Mouse (Mus musculus): ENCODE results near the gene Uhrf1bp1.

The Uhrf1bp1 gene

DNA sequence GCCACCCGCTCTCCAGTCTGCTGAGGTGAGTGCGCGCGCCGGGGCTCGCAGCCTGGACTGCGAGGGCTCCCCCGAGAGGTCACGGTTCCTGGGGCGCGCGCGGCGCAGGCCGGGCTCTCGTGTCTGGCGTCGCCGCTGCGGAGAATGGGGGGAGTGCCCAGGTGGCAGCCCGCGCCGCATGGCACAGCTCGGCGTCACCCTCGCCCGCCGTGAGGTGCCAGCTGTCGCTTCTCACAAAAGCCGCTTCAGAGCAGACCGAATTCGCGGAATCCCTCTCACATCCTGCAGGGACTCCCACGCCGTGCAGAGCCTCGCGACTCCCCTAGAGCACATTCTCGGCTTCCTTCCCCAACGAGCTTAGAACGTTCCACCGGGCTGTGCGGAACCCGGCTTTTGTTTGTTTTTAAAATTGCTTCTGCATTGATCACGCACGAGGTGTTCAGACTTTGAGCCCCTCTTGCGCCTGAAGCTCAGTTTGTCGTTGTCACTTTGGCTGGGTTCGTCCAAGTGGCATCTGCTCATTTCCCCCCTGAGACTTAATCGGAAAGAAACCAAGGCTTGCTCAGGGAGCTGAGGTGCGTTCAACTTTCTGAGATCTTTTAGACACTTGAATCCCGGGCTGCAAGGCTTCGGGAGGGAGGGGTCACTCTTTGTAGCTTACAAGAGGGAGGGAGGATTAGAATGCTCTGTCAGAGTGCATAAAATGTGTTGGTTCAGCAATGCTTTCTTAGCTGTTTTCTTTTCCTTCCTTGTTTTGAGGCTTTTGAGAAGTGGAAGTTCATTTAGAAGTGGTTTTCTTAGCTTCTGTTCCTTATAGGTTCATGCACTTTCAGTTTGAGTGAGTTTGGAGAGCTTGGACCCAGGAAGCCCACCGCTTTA, 53.6 kb downstream of the Uhrf1bp1 start, which contains the start of gene Taf11:
TSS of gene Taf11 (minus strand) at position 223 of the 879 bp plus-strand sequence.
- no peak for DNase-seq (ENCODE audit: low read depth, low spot score)

DNA sequence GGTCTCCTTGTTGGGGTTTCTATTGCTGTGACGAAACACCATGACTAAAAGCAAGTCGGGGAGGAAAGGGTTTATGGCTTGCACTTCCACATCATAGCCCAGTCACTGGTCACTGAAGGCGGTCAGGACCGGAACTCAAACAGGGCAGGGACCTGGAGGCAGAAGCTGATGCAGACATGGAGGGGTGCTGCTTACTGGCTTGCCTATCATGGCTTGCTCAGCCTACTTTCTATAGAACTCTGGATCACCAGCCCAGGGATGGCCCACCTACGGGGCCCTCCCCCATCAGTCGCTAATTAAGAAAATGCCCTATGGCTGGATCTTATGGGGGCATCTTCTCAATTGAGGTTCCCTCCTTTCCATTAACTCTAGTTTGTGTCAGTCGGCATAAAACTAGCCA, 55.1 kb downstream of the Uhrf1bp1 start:
- DNase-seq (ENCODE audit: low read depth, low spot score) = no peak

DNA sequence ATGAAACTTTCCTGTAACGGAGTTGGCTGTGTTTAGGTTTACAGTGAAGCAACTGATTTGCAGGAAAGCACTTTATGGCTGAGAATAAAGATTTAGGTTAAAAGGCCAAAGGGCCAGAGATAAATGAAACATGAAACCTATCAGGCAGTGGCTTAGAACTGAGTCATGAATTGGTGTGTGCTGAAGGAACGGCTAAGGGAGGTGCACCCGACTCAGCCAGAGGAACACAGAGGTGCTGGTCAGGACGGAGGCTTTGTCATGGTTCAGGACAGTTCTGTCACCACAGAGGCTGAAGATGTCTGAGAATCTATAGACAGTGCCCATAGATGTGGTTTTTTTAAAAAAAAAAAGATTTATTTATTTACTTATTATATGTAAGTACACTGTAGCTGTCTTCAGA, 58.5 kb downstream of the Uhrf1bp1 start:
- DNase-seq (ENCODE audit: low read depth, low spot score) = no peak

DNA sequence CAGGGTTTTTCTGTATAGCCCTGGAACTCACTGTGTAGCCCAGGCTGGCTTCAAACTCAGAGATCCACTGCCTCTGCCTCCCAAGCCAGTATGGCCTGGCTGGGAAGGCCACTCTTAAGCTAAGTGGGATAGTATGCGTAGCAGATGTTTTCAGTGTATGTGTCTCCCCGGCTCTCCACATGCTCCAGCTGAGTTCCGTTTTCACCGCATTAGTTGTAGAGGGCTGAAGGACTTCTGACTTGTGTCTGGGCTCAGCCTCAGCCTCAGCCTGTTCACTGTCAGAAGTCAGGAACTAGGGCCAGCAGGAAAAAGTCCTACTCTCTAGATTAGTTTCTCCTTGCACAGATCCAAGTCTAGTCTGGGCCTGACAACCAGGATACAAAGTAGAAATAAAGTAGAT, 60.1 kb downstream of the Uhrf1bp1 start:
- DNase-seq (ENCODE audit: low read depth, low spot score) = no peak

DNA sequence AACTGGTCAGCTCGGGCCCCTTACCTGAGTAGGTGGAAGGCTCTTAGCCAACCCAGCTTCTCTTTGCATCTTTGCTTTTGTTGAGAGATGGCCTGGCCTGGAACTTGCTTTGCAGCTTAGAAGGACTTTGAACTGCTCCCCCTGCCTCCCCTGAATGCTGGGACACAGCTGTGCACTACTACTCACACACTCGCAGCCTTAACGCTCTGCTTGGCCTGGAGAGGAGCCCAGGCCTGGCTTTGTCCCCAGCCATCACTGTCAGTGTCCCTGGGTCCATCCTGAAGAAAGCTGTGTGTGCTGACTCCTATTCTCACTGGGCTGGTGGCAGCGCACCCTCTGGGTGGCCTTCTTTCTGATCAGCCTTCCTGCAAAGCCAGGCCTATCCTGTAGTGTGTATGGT, 64.4 kb downstream of the Uhrf1bp1 start:
- no peak for DNase-seq (ENCODE audit: low read depth, low spot score)

DNA sequence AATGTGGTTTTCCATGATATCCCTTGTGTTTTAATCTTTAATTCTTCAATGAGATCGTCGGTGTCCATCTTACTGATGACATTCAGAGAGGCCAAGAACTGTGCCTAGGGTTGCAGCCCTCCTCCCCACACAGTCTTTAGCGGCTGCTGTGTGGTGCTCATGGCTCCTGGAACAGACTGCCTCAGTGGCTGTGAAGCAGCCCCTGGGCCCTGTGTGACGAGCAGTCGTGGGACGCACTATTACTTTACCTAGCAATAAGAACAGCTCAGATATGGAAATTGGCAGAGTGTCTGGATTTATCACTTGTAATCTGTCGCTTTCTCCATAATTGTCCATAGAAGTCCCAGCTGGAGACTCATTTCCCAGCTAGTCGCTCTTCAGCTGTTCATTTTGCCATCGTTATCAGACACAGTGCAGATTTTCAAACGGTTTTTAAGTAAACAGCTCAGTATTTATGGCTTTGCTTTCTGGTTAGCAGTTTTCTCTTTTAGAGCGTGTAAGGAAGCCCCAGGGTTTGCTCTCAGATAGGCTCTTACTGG, 66.0 kb downstream of the Uhrf1bp1 start:
- DNase-seq (ENCODE audit: low read depth, low spot score) = no peak

DNA sequence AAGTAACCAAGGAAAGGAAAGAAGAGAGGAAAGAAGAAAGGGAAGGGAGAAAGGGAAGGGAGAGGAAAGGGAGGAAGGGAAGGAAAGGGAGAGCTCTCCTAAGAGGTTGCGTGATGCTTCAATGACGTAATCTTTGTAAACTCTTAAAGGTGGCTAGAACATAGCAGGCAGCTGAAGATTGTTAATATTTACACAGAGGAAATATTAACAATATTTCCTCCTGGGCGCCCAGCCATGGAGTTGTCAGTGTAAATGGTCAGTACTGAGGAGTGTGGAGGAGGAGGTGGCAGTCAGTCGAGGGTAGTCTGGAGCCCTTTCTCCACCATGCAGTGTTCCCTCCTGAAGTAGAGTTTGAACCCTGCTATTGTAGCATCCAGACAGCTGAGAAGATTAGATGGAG, 68.8 kb downstream of the Uhrf1bp1 start:
- DNase-seq (ENCODE audit: low read depth, low spot score) = no peak

DNA sequence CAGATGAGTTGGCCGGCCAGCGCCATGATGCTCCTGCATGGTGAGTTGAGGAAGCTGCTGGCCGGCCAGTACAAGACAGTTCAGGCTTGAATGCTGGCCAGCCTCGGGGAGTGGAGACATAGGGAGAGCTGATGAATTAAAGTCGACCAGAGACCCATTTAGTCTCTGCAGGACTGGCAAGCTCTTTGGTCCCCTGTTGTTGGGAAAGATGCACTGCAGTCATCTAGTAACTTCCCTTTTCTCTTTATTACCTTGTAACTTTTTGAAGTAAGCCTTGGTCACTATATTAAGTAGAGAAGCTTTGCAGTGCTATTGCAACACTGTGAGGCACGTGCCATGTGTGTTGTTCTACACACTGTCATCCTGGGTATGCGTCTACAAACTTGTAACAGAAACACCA, 69.3 kb downstream of the Uhrf1bp1 start:
- no peak for DNase-seq (ENCODE audit: low read depth, low spot score)

DNA sequence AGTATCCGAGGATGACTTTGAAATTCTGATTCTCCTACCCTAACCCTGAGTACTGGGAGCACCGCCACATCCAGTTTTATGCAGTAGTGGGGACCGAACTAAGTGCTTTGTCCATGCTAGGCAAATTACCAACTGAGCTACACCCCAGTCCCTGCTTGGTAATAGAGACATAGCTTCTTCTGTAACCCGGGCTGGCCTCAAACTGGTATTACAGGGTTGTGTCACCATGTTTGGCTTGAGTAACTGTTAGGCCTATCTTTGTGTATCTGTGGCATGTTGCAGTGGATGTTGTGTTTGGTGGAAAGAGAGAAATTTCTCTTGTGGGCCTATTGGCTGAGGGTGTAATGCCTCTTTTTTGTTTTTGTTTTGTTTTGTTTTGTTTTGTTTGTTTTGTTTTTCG, 74.0 kb downstream of the Uhrf1bp1 start:
- DNase-seq (ENCODE audit: low read depth, low spot score) = no peak

DNA sequence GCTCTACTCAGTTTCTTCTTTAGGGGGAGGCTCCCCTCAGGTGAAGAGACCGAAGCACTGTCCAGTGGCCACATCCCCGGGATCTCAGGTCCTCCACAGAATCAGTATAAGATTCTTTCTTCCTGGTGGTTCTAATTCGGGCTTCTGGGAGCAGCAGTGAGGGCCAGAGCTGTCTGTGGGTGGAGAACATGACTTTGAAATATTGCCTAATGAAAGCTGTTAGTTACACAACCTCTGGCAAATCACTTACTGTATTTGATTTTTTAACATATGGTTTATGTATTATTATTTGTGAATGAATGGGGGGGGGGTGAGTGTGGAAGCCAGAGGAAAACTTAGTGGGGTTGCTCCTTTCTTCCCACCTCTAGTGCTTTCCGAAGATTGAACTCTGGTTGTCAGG, 75.6 kb downstream of the Uhrf1bp1 start:
- no peak for DNase-seq (ENCODE audit: low read depth, low spot score)

DNA sequence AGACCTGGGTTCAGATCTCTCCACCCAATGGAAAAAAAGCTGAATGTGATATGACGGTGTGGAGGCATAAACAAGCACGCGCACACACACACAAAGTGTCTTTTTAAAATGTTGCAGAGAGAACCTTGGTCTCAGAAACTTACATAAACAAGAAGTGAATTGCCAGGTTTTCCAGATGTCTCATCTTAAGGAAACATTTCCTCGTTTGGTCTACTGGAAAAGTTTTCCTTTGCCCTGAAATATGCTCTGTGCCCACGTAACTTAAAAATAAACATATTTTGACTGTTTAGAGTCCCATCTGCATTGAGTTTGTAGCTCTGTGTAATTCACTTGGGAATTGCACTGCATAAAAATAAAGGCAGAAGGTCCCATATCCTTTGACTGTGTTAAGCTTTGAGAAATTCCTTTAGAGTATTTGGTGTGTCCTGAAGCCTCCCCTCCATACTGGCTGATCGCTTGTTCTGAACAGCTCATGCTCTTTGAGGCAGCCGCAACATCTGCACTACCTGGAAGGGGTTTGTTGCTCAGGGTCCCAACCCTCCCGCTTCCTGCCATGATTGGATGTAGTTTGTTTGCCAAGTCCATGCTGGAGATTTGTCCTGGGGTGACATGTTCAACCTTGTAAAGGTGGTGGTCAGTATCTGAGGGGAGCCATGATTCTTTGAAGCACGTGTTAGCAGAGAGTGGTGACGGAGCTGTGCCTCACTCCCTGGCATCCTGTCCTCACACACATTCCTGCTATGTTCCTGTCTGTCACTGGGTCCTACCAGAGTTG, 78.1 kb downstream of the Uhrf1bp1 start:
- DNase-seq (ENCODE audit: low read depth, low spot score) = no peak

DNA sequence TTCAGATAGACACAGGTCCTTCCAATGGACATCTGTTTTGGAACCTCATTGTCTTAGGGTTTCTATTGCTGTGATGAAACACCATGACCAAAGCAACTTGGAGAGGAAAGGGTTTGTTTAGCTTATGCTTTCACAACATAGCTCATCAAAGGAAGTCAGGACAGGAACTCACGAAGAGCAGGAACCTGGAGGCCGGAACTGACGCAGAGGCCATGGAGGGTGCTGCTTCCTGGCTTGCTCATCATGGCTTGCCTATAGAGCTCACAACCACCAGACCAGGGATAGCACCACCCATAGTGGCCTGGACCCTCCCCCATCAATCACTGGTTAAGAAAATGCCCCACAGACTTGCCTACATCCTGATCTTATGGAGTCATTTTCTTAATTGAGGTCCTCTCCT, 78.8 kb downstream of the Uhrf1bp1 start:
- DNase-seq (ENCODE audit: low read depth, low spot score) = no peak

DNA sequence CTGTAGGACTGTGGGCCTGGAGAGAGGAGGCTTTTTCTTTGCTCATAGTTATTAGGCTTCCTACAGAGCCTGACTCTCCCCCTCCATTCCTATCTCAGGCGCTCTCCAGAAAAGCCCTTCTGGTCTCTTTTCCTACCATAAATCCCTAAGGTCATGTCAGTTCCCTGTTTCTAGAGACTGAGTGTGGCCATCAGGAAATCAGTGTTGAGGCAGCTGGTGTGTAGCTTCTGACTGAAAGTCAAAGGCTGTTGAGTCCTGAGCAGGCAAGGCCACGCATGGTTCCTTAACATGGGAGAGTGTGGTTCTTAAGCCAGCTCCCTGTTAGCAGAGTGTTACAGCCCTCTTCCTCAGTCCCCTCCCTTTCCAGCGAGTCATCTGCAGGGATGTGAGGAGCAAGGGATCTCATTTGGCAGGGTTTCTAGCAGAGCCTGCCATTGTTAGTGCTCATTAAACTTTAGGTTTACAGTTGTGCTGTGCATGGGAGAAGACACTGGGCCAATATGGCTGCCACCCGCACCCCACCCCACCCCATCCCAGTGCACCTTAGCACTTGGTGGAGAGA, 80.9 kb downstream of the Uhrf1bp1 start:
- no peak for DNase-seq (ENCODE audit: low read depth, low spot score)

DNA sequence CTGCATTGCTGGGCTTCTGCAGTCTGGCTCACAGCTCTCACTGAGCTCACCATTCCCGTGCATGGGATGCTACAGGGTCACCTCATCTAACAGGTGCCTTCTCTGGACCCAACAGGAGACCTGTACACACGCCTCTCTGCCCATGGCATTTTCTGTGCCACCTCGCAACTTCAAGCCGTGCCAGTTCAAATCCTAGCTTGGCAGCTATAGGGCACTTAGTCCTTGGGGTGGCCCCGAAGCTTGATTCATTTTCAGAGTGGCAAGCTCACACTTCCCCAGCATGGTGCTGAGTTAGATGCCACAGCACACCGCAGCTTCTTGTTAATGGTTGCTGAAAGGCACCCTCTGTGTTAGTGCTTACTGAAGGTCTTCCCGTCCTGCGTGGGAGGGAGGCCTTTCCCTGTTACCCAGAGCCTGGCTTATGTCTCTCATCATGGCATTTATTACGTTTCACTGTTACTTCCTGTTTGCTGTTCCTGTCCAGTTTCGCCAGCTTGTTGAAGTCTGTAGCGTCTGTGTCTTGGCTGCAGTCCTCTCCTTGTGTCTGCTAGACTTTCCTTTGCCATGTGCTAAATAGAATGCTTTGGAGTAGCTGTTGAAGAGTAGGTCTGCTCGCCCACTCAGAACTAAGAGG, 82.0 kb downstream of the Uhrf1bp1 start:
- DNase-seq (ENCODE audit: low read depth, low spot score) = no peak

DNA sequence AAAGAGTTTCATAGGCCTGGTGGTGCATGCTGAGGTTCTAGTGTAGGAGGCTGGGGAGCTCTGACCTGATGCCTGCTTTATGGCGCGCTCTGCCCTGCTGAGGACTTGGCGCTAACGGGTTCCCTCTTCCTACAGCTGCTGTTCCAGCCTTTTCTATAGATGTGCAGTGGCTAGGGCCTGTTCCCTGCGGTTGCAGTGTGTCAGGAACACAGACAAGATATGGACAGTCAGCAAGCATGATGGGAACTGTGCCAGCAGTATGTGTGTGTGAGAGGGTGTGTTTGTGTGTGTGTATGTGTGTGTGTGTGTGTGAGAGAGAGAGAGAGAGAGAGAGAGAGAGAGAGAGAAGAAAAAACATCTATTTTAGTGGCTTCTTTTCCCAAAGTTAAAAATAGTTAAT, 82.8 kb downstream of the Uhrf1bp1 start:
- DNase-seq (ENCODE audit: low read depth, low spot score) = no peak

DNA sequence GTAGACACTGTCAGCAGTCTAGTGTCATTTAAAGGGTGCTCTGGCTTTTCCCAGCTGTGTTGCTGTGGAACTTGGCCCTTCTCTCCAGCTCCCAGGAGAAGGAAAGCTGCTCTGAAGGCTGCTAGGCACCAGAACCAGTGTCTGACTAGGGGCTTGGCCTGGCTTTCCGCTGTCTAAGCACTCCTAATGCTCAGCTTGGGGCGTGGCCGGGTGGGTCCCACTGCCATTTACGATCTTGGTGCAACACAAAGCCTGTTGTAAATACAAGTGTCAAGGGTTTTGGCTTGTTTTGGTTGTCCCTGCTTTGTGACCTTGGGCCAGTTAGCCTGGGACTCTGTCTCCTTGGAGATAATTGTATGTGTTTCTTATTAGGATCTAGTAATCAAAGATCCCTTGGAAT, 84.1 kb downstream of the Uhrf1bp1 start:
- DNase-seq (ENCODE audit: low read depth, low spot score) = peak; percentile 38

DNA sequence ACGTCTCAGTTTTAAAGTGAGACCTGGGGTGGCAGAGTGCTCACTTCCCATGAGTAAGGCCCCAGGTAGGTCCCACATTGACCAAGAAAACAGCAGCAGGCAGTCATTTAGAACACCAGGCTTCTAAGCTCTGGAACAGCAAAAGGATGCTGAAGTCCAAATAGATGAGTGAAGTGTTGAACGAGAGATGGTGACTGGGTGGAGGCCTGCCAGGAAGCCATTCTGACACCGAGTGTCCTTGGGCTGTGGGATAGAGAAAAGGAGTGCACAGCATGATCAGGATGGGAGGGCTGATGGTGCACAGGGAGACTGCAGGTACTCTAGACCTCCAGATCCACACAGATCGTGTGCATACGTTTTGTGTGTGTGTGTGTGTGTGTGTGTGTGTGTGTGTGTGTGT, 84.9 kb downstream of the Uhrf1bp1 start:
- no peak for DNase-seq (ENCODE audit: low read depth, low spot score)

DNA sequence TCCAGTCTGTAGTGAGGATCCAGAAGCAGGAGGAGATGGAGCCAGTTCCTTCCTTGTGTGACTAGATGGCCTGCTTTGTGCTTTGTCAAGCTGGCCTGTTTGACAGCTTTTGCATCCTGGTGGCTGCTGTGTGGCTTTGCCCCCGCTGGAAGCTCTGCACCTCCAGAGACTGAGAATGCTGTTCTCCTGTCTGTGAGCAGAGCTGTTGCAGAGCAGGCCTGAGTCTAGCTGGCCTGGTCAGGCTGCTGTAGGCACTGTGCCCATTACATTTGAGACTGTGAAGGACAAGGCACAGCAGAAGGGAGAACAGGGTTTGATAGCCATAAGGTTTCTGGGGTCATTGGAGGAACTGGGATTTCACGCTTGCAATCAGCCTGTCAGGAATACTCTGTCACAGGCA, 85.5 kb downstream of the Uhrf1bp1 start:
- DNase-seq (ENCODE audit: low read depth, low spot score) = no peak

DNA sequence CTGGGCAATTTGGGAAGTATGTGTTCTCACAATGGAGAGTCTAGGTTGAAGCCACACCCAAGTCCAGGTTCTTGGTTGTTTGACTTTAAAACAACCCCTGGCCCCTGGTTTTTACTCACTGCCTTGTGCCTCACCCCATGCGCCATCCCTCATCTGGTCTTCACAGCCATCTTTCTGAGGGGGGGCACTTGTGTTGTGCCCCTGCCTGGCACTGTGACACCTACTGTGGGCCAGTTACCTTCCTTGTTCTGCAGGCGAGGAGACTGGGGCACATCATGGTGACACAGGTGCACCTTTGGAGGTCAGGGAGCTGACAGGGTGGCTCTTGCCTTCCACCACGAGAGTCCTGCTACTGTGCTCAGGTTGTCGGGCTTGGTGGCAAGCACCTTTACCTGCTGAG, 85.9 kb downstream of the Uhrf1bp1 start:
- DNase-seq (ENCODE audit: low read depth, low spot score) = no peak

DNA sequence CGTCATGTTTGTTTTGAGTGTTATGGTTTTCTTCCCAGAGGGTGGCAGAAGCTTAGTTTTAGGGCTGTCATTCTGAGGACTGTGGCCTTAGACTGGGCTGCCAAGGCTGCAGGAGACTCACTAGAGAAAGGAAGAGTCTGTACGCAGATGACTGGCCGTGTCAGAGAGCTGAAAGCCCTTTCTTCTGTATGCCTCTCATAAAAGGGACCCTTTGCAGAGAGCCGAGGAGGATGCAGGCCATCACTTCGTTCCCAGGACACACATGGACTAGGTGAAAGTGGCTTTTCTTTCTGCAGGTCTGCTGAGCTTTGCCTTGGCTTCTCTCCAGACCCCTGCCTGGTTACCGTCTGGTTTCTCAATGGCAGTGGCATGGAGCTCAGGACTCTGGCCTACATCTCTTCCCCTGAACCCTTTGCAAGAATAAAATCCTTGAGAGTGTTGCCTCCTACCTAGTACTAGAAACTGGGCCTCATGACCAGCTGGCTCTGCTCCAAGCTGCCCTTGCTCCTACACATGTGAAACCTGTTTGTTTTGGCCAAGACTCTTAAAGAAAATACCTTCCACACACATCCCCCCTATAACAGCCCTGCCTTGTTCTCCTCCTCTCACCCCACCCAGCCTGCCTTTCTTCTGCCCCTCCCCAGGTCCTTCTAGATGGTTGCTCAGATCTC, 89.4 kb downstream of the Uhrf1bp1 start:
- DNase-seq (ENCODE audit: low read depth, low spot score) = no peak

DNA sequence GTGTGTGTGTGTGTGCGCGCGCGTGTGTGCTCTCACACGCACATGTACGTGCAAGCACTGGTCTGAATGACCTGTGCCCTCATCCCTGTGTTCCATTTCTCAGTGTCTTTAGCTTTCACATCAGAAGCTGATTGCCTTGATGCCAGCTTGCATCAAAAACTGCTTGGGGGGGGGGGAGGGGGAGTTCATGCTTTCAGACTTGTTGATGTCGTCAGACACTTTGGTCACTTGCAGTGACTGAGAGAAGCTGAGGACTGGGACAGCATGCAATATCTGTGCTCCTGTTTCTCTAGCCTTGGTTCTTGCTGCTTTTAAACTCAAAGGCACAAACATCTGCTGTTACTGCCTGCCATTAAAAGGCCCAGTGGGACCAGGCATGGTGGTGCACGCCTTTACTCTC, 90.1 kb downstream of the Uhrf1bp1 start:
- no peak for DNase-seq (ENCODE audit: low read depth, low spot score)
